Mouse (Mus musculus) CH12.LX (cell line): Measurements from ENCODE around the gene Rnaset2a.
"Not testable (repeated sequence)": the region's sequence is repeated elsewhere in the genome, so short reads cannot be mapped to it uniquely, and the experiment has no call there.

ENCODE experiments used
- CTCF ChIP-seq, 2 experiments: IDR thresholded peaks in 1 of 2; conservative IDR thresholded peaks in 1 of 2; 2 replicates each; pipeline ENCODE4 v1.5.1; 2011 to 2012; ENCODE audit warnings: low read depth in 2 of 2, low read length in 2 of 2, improper control_type of control experiment in 1 of 2, inconsistent platforms in 1 of 2, mild to moderate bottlenecking in 1 of 2, moderate library complexity in 1 of 2
- ELF1 ChIP-seq: IDR thresholded peaks from 2 replicates; pipeline ENCODE4 v1.6.1; 2014; ENCODE audit warnings: low read depth, mild to moderate bottlenecking, inconsistent platforms, low read length, improper control_type of control experiment
- EP300 ChIP-seq: IDR thresholded peaks from 2 replicates; pipeline ENCODE4 v1.6.1; 2011; ENCODE audit warnings: low read length, improper control_type of control experiment
- IRF4 ChIP-seq: IDR thresholded peaks from 2 replicates; pipeline ENCODE4 v1.6.1; 2014; ENCODE audit warnings: low read depth, mild to moderate bottlenecking, inconsistent platforms, low read length, improper control_type of control experiment
- KAT2A ChIP-seq: IDR thresholded peaks from 2 replicates; pipeline ENCODE4 v1.6.1; 2012; ENCODE audit warnings: low read length, improper control_type of control experiment, inconsistent platforms; ENCODE audit not compliant: insufficient replicate concordance
- POLR2AphosphoS2 ChIP-seq: IDR thresholded peaks from 2 replicates; pipeline ENCODE4 v1.6.1; 2011; ENCODE audit warnings: low read depth, low read length, improper control_type of control experiment
- SMC3 ChIP-seq: IDR thresholded peaks from 2 replicates; pipeline ENCODE4 v1.6.1; 2011; ENCODE audit warnings: low read depth, low read length, improper control_type of control experiment
- UBTF ChIP-seq: IDR thresholded peaks from 2 replicates; pipeline ENCODE4 v1.6.1; 2012; ENCODE audit warnings: low read depth, mild to moderate bottlenecking, inconsistent platforms, low read length, improper control_type of control experiment, moderate library complexity
- ZKSCAN1 ChIP-seq: IDR thresholded peaks from 2 replicates; pipeline ENCODE4 v1.6.1; 2012; ENCODE audit warnings: low read depth, inconsistent platforms, low read length, improper control_type of control experiment, borderline replicate concordance

GRCm38 (mm10) chr17:8112199-8112598 lies 35.7 kb downstream of the Rnaset2a start:
- TF ChIP-seq CTCF (conservative IDR thresholded peaks at IDR 0.05 in 1 of 2, IDR thresholded peaks at IDR 0.05 in 1 of 2; ENCODE audit: low read depth in 2 of 2, low read length in 2 of 2); SMC3; KAT2A; IRF4; ELF1; UBTF; POLR2AphosphoS2; EP300; ZKSCAN1: not testable (repeated sequence)
